ENCODE assay signal across 8 mouse cellular contexts in the genomic region with DNA sequence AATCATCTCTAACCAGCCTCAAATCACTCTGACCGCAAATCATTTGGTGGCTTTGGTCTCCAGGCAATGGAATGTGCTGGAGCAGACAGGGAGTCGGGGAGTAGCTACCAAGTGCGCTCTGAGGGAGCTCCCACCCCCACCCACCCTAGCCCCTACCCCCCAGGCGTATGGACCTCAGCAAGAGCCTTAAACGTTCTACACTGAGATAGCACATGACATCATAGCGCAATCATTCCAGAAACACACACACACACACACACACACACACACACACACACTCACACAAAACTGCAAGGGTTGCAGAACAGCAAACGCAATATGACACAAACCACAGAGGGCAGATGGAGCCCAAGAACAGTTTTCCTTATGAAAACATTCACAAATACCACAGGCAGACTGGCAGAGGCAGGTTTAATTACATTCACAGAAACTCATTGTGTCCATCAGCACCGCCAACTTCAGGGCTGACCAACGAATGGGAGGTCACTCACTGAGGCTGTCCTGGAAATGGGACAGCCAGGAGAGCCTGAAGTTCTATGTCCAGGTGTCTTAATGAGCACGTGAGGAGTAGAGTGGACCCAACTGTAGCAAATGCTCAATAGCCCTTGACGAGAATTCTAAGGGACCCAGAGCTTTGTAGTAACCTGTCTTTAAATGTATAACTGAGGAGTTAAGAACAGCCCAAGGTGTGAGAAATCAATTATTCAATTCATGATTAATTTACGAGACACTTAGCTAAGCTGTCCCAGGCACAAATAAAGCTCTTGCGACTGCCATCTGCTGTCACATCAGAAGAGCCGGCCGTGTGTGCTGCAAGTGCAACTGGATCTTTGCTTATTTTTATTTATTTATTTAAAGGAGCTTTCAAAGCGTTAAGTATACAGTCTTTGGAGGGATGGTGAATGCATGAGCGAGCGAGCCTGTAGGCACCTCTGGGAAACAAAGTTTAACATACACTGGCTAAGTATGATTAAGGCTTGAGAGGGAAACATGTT.
A peak's percentile ranks its signal among the peaks of the same experiment; 100 is the strongest.
DNase-seq lines count a peak whose midpoint lies in the region; ATAC-seq lines count a peak whose summit lies in the region.

No protein-coding gene starts in this region.

- no peak overlapping the region for H3K9ac ChIP-seq in heart, embryonic 11.5 days (ENCODE audit: low read depth, low read length)
- no peak overlapping the region for H3K9ac ChIP-seq in midbrain, embryonic 16.5 days (ENCODE audit: low read depth, low read length)

- H3K27me3 ChIP-seq in heart, embryonic 11.5 days (ENCODE audit: control insufficient read depth, insufficient read depth, low read length): no peaks in the 10 kb centered on the region
- H3K27me3 ChIP-seq in hindbrain, embryonic 10.5 days (ENCODE audit: insufficient read depth, poor library complexity, severe bottlenecking): no peaks in the 10 kb centered on the region
- H3K27me3 ChIP-seq in midbrain, embryonic 16.5 days (ENCODE audit: control insufficient read depth, insufficient read depth, low read depth, low read length): no peaks in the 10 kb centered on the region

- no peak for ATAC-seq in heart, embryonic 11.5 days (replicated peaks; ENCODE audit: insufficient number of reproducible peaks, low FRiP score, low TSS enrichment)
- 0 out of 2 replicates have a peak, but pooled peaks have one; percentile 16 for ATAC-seq in midbrain, embryonic 16.5 days
- no peak for ATAC-seq in erythroblast, adult 5-6 weeks (replicated peaks; ENCODE audit: low FRiP score, poor library complexity, severe bottlenecking)
- no peak for ATAC-seq in monocyte, adult 5-6 weeks (replicated peaks; ENCODE audit: insufficient number of reproducible peaks, low FRiP score, low TSS enrichment, poor library complexity, severe bottlenecking)

- no peaks in the 10 kb centered on the region for H3K9me3 ChIP-seq in heart, embryonic 11.5 days (replicated peaks; ENCODE audit: control insufficient read depth, low read length)
- H3K9me3 ChIP-seq in hindbrain, embryonic 10.5 days: no peaks in the 10 kb centered on the region
- no peaks in the 10 kb centered on the region for H3K9me3 ChIP-seq in midbrain, embryonic 16.5 days (replicated peaks; ENCODE audit: control insufficient read depth, low read length, poor library complexity, severe bottlenecking)

- 32% methylated on average over 18 of the region's 18 CpGs for WGBS in heart, embryonic 11.5 days (ENCODE audit: insufficient replicate concordance)
- WGBS in hindbrain, embryonic 10.5 days: 46% methylated on average over 18 of the region's 18 CpGs
- 37% methylated on average over 18 of the region's 18 CpGs for WGBS in midbrain, embryonic 16.5 days

- H3K4me2 ChIP-seq in heart, embryonic 11.5 days: peak overlapping the region; percentile 77
- peak overlapping the region; percentile 18 for H3K4me2 ChIP-seq in midbrain, embryonic 16.5 days (ENCODE audit: low read length)

- H3K4me1 ChIP-seq in heart, embryonic 11.5 days (ENCODE audit: control insufficient read depth, insufficient read depth, low read length): peaks cover 41% of the 10 kb centered on the region
- peaks cover 38% of the 10 kb centered on the region for H3K4me1 ChIP-seq in hindbrain, embryonic 10.5 days (replicated peaks)
- peaks cover 4% of the 10 kb centered on the region; the same call in 1 of the 2 replicates for H3K4me1 ChIP-seq in midbrain, embryonic 16.5 days (ENCODE audit: control insufficient read depth, insufficient read depth, low read length)

- H3K4me3 ChIP-seq in heart, embryonic 11.5 days (ENCODE audit: low read depth, low read length): peak overlapping the region; percentile 16; the same call in 1 of the 2 replicates
- peak overlapping the region; percentile 77 for H3K4me3 ChIP-seq in hindbrain, embryonic 10.5 days
- no peak overlapping the region for H3K4me3 ChIP-seq in midbrain, embryonic 16.5 days (ENCODE audit: low read depth, low read length)

- DNase-seq in heart, postnatal 4 days: no peak
- peak; percentile 16 for DNase-seq in adipocyte (ENCODE audit: low spot score)
- DNase-seq in hindbrain, embryonic 10.5 days (ENCODE audit: low spot score): no peak
- DNase-seq in right cerebral cortex, postnatal 25 days: no peak

- peak overlapping the region; percentile 52 for H3K27ac ChIP-seq in heart, embryonic 11.5 days (ENCODE audit: low read depth, low read length)
- peak overlapping the region; percentile 62 for H3K27ac ChIP-seq in hindbrain, embryonic 10.5 days
- no peak overlapping the region for H3K27ac ChIP-seq in midbrain, embryonic 16.5 days (ENCODE audit: low read length)

- H3K36me3 ChIP-seq in heart, embryonic 11.5 days (ENCODE audit: control insufficient read depth, insufficient read depth, low read length): no peaks in the 10 kb centered on the region; the same call in 1 of the 2 replicates
- H3K36me3 ChIP-seq in hindbrain, embryonic 10.5 days: peaks cover 34% of the 10 kb centered on the region
- no peaks in the 10 kb centered on the region for H3K36me3 ChIP-seq in midbrain, embryonic 16.5 days (ENCODE audit: control insufficient read depth, insufficient read depth, low read length)
